Mouse (Mus musculus): ENCODE data around the gene Anxa8. TPM values are rescaled to one million over a fixed set of nuclear protein-coding genes. Genes with fewer than 3 reads are reported as not detected.
A peak's percentile ranks its signal among the peaks of the same experiment; 100 is the strongest.

The Anxa8 gene
- under 1 TPM; 0.42 to 0.52 TPM for total RNA-seq (2021)

DNA sequence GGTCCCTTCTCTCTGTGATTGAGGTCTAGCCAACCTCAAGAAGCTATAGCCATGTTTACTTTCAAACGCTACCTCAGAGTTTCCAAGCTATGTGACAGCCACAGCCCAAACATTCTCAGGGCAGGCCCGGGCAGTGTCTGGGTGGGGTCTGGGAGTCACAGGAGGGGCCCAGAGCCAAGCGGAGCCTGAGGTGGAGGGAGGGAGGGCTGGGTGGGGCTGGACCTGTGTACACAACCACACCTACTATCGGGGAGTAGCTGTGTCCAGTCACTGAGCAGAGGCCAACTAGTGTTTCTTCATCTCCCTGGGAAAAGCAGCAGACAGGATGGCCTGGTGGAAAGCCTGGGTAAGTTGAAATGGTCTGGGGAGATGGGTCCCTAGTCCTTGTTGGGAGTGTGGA, at the start of gene Anxa8:
TSS of gene Anxa8 (plus strand) at position 251 of the 400 bp plus-strand sequence.
- DNase-seq, result no peak
- intact Hi-C loops (cut with DNase I), result loop anchor here (10.0 kb wide), 2 partner anchors 279 to 489 kb away; no protein-coding TSS in a partner anchor

- intact Hi-C loops (cut with DNase I), result no loop called here
- DNase-seq, result peak; percentile 27
These were observed 44.5 kb upstream of the Anxa8 start for GRCm38 (mm10) chr14:34041241-34041640.

- intact Hi-C loops (cut with DNase I), result no loop called here
- no peak for DNase-seq
These were observed 42.4 kb upstream of the Anxa8 start for GRCm38 (mm10) chr14:34043341-34043740.

GRCm38 (mm10) chr14:34050101-34050779, 35.5 kb upstream of the Anxa8 start:
- DNase-seq, result peak; percentile 77

DNA sequence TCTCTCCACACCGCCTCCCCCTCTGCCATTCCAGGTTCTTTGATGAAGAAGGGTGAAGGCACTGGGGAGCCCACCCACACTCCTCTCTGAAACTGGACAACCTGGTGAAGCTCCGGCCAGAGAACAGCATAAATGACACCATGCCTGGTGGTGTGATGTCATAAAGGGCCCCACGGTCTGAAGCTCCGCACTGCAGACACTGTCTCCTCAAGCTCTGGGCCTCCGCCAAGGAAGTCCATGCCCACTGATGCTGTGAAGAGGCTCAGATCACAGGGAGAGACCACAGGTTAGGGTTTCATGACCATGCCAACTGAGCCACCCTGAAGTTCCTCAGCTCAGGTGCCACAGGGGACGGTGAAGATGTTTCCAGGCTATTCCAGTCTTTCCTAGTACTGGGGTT, 33.3 kb upstream of the Anxa8 start, which contains the start of gene Antxrl:
TSS of gene Antxrl (plus strand) at position 192 of the 400 bp plus-strand sequence.
- intact Hi-C loops (cut with DNase I), result no loop called here
- no peak for DNase-seq

More at GRCm38 (mm10) chr14:34050101-34050779, 35.5 kb upstream of the Anxa8 start:
- intact Hi-C loops (cut with DNase I), result no loop called here

DNA sequence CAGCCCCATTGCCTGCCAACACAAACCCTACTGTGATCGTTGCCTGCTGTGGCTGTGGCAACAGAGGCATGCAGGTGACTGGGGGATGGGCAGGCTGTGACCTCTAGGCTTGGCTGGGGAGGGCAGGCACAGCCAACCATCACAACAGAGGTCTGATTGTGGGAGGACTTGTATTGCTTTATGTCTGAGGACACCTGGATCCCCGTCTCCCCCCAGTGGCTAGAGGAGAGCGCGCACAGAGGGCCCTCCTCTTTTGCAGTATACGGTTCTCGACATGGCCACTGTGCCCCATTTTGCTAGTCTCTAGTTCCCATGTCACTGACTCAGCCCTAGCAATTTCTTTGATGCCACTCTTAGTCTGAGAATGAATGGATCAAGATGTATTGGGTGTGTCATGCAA, 14.1 kb upstream of the Anxa8 start:
- intact Hi-C loops (cut with DNase I), result loop anchor here (10.0 kb wide), 1 partner anchor 397 kb away; no protein-coding TSS in a partner anchor
- DNase-seq, result no peak

DNA sequence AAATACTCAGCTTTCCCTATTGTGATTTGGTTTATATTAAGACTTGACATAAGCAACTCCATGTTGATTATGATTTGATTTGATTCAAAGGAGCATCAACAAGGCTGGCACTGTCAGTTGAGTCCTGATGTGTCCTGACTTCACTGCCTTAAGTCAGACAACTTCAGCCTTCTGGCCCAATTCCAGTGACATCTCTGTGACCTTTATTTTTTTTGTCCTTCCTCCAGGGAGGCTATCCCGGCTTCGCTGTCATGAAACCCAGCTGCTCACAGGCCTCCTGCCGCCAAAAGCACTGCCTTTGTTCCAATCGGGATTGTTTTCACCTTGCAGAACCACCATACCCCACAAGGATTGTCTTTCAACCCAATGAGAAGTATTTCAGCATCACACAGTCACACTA, 10.4 kb upstream of the Anxa8 start:
- intact Hi-C loops (cut with DNase I), result loop anchor here (10.0 kb wide), 1 partner anchor 401 kb away; no protein-coding TSS in a partner anchor
- no peak for DNase-seq

DNA sequence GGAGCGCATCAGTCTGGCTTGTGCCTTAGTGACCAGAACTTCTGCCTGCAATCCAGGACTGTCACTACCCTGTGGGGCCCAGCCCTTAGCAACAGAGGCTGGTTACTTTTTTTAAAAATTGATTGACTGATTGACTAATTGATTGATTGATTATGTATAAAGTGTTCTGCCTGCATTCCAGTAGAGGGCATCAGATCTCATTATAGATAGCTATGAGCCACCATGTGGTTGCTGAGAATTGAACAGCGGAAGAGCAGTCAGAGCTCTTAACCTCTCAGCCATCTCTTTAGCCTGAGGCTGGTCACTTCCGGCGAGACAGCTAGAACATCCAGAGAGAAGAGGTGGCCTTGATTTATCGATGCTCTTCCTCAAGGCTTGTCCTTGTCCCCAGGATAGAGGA, 8.6 kb upstream of the Anxa8 start:
- DNase-seq, result no peak
- intact Hi-C loops (cut with DNase I), result loop anchor here (10.0 kb wide), 1 partner anchor 402 kb away; no protein-coding TSS in a partner anchor

DNA sequence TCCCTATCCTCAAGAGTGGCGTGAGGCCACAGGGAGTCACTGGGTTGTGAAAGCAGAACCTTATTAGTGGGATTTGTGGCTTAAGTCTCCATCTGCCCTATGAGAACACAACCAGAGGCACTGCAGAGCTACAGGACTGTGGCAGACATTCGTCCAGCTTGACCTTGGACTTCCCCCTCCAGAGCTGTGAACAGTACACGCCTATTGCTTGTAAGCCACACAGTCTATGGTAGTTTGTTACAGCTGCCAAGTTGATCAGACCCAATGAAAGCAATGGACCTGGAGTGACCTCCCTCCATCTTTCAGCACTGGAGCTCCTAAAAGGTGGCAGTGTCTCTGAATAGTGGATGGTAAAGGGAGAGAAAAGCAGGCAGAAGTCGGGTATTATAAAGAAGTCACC, 7.5 kb upstream of the Anxa8 start:
- no peak for DNase-seq
- intact Hi-C loops (cut with DNase I), result loop anchor here (10.0 kb wide), 1 partner anchor 403 kb away; no protein-coding TSS in a partner anchor

- peak; percentile 80 for DNase-seq
- intact Hi-C loops (cut with DNase I), result loop anchor here (5.0 to 10.0 kb wide), 3 partner anchors 137 to 494 kb away; partner anchors contain the start of gene Syt15
These were observed 5.3 kb upstream of the Anxa8 start for GRCm38 (mm10) chr14:34080321-34080997.

DNA sequence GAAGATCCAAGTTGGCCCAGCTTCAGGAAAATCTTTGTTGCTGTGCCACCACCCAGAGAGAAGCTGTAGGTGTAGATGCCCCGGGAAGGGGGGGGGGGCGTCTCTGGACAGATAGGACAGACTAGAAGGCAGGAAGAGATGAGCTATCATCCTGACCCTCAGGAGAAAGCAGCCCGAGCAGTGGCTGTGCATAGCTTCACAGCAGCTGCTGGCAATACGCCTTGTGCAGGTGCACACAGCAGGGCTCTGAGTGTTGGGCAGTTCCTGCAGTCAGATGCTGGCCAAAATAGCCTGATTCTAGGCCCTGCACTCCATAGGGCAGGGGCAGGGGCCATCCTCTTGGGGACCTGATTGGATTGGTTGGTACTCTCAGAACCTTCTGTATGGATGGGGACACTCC, 1.0 kb downstream of the Anxa8 start:
- intact Hi-C loops (cut with DNase I), result loop anchor here (10.0 kb wide), 2 partner anchors 278 to 488 kb away; no protein-coding TSS in a partner anchor
- DNase-seq, result peak; percentile 19

- no peak for DNase-seq
These were observed 2.1 kb downstream of the Anxa8 start for GRCm38 (mm10) chr14:34087856-34088398.

DNA sequence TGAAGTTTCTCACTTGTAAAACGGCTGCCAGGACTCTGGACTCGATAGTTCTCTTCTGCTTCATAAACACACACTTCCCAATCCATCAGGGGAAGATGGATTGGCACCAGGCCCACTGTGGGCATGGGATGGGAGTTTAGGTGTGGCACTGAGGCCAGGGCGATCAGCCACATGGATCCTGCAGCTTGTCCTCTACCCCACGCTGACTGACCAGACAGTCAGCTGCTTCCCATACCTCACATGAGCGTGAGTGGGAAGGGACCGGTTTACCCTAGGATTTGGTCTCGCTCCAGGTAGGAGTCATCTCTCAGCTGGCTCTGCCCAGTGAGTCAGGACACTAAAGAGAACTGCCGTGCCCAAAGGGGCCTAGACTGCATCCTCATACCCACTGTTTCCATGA, 4.0 kb downstream of the Anxa8 start:
- DNase-seq, result peak; percentile 53
- intact Hi-C loops (cut with DNase I), result loop anchor here (10.0 kb wide), 2 partner anchors 275 to 485 kb away; no protein-coding TSS in a partner anchor

More at GRCm38 (mm10) chr14:34087856-34088398, 2.1 kb downstream of the Anxa8 start:
- intact Hi-C loops (cut with DNase I), result loop anchor here (10.0 kb wide), 2 partner anchors 277 to 487 kb away; no protein-coding TSS in a partner anchor

- intact Hi-C loops (cut with DNase I), result no loop called here
- DNase-seq, result no peak
These were observed 5.7 kb downstream of the Anxa8 start for GRCm38 (mm10) chr14:34091475-34091874.

- intact Hi-C loops (cut with DNase I), result no loop called here
- no peak for DNase-seq
These were observed 7.1 kb downstream of the Anxa8 start for GRCm38 (mm10) chr14:34092856-34093255.

- intact Hi-C loops (cut with DNase I), result no loop called here
- no peak for DNase-seq
These were observed 10.4 kb downstream of the Anxa8 start for GRCm38 (mm10) chr14:34096161-34096560.

DNA sequence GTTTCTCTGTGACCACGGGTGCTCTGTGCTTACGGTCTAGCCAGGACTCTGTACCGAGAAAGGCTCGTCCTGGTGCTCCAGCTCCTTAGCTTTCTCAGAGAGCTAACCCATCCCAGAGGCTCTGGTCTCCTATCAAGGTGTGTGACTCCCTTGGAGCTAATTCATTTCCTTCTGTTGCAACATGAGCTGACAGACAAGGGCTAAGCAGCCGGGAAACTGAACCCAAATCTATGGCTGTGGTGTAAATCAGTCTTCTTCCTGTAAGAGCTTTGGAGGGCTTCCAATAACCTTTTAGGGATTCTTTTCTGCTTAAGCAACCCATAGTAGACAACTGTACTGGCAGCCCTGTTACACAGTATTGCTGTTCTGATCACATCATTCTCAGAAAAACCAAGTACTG, 16.8 kb downstream of the Anxa8 start, which contains the start of gene A630023A22Rik:
TSS of gene A630023A22Rik (minus strand) at position 154 of the 400 bp plus-strand sequence.
- intact Hi-C loops (cut with DNase I), result no loop called here
- no peak for DNase-seq

- intact Hi-C loops (cut with DNase I), result no loop called here
- no peak for DNase-seq
These were observed 18.1 kb downstream of the Anxa8 start for GRCm38 (mm10) chr14:34103855-34104254.

DNA sequence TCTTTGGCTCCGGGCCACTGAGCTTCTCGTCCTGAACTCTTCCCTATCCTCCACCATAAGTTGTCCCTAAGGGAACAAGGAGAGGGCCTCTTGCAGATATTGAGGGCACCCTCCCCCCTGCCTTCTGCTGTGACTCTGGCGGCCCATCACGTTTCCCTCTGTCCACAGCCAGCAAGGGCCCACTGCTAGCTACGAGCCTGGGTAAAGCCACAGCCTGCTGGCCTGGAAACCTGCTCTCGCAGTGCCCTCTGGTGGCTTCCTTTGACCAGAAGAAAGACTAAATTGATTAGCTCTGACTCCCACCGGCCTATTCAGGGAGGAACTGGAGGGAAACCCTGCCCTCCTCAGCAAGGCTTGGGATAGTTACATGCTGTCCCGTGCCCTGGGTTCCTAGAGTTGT, 19.1 kb downstream of the Anxa8 start:
- peak; percentile 82 for DNase-seq
- intact Hi-C loops (cut with DNase I), result no loop called here

DNA sequence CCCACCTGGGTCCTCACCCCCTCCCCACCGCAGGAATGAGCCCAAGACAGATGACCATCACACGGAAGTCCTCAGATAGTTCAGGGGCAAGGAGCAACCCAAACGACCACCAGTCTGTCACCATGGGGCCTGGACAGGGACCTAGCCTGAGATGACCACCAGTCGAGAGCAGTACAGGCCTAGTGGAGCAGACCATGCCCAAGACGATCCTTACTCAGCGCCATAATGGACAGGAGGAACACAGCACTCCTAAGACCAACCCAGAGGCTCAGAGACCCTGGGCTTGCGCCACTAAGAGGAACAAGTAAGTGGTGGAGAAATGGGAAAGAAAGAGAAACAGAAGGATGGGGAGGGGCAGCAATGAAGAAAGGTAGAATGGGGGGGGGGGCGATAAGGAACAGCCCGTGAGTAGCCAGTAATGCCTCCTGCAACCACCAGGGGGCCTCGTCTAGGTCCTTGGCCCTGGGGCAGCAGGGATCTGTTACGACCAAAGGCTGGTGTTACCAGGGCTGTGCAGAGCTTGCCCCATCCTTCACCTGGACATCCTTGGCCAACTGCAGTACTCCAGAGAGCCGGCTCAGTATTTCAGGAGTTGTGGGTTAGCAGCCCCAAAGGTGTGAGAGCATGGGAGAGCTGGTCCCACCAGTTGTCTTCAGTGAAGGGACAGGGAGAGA, 20.7 kb downstream of the Anxa8 start:
- DNase-seq, result peak; percentile 53
- intact Hi-C loops (cut with DNase I), result no loop called here
